Mouse (Mus musculus) cerebellum, adult 9-11 months (tissue): Measurements from ENCODE around the gene Pi4ka.
A peak's percentile ranks its signal among the peaks of the same experiment; 100 is the strongest.

ENCODE experiments used
- DNase-seq: peaks from one replicate; pipeline ENCODE4 v3.0.0; 2022

Pi4ka gene

DNA sequence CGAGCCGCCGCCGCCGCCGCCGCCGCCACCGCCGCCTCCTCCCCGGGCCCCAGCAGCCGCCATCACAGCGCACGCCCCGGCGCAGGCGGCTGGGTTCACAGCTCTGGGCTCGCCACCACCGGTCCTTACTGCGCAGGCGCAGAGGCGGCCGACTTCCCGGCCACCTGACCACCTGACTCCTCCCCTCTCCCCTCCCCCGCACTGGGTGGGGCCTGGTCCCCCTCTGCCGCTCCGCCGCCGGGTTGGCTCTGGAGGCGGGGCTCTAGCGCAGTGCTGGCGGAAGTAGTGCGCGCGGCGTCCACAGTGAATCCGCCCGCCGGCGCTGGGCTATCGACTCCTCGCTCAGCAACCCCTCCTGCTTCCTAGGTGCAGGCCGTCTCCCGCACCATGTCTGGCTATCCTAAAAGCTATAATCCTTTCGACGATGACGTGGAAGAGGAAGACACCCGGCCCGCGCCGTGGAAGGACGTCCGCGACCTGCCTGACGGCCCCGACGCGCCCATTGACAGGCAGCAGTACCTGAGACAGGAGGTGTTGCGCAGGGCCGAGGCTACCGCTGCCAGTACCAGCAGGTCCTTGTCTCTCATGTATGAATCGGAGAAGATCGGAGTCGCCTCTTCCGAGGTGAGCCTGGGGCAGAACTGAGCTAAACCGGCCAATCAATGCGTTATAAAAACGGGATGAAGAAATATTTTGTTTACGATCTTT is at the start of gene Pi4ka, which contains the start of gene Snap29:
Pi4ka (minus strand) TSS at position 579 of the 708 bp plus-strand sequence.
Snap29 (plus strand) TSS at position 251 of the 708 bp plus-strand sequence.
- DNase-seq, result peak; percentile 100

DNA sequence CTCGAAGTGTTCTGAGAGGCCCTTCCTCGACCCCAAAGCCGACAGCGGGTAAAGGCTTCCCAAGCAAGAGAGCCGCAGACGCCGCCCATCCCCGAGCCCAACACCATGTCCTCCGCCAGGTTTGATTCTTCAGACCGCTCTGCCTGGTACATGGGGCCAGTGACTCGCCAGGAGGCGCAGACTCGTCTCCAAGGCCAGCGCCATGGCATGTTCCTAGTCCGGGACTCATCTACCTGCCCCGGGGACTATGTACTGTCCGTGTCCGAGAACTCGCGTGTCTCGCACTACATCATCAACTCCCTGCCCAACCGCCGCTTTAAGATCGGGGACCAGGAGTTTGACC is 46.2 kb upstream of the Pi4ka start:
- peak; percentile 67 for DNase-seq

DNA sequence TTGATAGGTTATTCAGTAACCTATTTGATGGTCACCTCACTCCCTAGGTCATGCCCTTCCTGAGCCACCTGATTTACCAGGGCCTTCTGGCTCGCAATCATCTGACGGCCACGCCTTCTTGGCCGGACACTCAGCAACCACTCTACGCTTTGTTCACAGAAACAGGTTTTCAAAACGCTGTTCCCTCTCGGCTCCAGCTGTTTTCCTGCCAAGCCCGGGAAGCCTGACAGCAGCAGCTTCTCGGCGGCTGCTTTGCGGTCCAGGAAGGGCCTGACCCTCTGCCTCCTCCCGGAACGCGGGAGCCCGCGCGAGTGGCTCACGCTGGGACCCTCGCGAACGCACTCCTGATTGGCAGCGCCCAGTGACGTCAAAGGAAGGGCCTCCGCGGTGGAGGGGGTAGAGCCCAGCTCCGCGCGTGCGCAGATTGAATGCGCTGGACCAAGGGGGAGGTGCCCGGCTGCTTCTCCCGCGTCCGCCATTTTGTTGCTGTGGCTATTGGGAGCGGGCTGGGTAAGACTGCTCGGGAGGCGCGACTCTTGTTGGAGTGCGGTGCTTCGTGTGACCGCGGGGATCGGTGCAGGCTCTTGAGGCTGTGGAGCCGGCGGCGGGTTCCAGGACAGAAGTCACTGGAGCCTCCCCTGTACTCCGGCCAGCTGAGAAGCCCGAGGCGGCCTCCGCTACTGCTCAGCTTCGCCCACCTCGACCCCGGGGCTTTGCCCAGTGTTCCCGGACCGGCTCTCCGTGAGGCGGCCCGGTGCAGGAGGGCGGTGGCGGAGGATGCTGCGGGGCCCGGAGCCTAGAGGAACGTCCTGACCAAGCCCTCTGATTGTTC is 45.6 kb upstream of the Pi4ka start, which contains the start of gene Crkl:
Crkl (plus strand) TSS at position 447 of the 832 bp plus-strand sequence.
- DNase-seq, result peak; percentile 99

GRCm38 (mm10) chr16:17432576-17432975 is 26.5 kb upstream of the Pi4ka start:
- DNase-seq, result no peak

DNA sequence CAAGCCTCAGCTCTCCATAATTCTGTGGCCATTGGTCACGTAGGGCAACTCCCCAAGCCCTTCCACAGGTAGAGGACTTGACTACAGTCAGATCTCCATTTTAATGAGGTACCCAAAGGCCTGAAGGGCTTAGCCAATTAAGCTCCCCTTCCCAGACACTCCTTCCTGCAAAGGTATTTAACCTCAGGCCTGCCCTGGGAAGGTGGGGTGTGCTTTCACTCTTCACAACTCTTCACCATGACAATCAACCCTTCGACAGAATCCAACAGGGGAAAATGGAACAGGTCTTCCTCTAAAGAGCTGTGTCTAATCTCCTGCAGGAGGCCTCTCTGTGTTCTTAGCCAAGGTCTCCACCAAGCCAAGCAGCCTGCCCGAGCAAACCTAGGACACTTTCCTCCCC is 16.9 kb upstream of the Pi4ka start:
- DNase-seq, result no peak

DNA sequence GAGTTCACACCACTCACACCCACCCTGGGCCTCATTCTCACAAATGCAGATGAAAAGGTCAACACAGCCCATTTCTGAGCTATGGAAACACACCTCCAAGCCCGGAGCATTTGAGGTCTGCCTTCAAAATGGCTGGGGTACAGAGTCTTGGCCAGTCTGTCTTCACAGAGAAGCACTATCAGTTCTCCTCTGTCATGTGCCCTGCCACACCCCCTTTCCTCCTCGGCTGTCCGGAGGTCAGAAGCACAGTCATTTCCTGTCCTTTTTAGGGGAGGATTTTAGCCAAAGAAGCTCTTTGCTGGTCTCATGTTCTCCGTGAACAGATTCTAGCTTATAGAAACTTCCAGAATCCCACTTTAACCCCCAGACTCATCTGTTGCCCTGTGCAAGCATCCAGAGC is 4.1 kb upstream of the Pi4ka start:
- DNase-seq, result no peak

GRCm38 (mm10) chr16:17409046-17409445 is 2.9 kb upstream of the Pi4ka start:
- no peak for DNase-seq

DNA sequence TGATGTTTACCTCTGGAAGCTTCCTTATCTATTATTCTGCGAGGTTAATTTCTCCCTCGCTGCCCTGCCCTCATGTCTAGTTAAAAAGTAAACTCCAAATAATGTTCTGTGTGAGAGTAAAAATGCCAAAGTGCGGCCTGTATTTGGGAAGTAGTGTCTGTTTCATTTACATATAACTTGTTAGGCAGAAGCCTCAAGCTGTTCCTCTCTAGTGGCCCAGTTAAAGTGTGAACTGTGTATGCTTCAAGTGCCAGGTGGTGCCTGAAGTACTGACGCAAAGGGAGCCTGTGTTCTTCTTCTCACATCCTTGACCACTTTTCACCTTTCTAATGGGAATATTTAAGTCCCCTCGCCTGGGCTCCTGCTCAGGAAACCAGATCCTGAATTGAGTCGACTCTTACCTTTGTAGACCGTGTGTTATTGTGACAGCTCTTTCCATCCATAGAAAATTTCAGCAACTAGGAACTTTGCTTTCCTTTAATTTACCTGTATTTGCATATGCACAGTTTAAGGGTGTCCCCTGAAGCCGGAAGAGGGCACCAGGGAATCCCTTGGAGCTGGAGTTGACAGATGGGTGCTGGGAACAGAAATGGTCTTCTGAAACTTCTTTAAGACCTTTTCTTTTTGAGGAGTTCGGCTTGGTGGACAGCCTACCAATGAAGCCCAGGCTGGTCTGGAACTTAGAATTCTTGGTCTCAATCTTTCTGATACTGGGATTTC is 558 bp upstream of the Pi4ka start:
- peak; percentile 35 for DNase-seq

- DNase-seq, result no peak
Measured at GRCm38 (mm10) chr16:17405271-17405696, 830 bp downstream of the Pi4ka start.

DNA sequence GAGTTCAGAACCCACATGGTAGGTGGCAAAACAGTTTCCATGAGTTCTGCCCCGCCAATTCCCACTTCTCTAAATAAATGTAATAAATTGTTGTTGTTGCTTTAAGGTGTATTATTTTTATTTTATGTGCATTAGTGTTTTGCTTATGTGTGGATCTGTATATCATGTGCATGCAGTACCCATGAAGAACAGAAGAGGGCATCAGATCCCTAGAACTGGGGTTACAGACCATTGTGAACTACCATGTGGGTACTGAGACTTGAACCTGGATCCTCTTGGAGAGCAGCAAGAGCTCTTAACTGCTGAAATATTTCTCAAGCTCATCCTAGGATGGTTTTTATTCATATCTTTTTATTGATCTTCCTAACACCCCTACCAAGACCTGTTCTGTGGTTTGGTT is 3.3 kb downstream of the Pi4ka start:
- no peak for DNase-seq

DNA sequence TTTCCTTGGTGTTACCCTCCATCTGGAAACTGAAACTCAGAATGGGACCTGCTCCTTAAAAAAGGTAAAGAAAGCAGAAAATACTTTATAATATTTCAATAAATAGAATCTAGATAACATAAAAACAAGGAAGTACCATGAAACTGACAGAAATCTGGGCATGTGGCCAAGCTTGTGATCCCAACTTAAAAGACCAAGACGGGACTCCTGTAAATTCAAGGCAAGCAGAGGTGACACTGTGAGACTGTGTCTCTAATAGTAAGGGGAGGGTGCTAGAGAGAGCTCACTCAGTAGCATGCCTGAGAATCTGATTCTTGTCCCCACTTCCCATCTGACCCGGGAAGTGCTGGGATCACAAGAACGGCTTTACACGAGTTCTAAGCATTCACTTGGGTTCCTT is 13.3 kb downstream of the Pi4ka start:
- DNase-seq, result no peak

DNA sequence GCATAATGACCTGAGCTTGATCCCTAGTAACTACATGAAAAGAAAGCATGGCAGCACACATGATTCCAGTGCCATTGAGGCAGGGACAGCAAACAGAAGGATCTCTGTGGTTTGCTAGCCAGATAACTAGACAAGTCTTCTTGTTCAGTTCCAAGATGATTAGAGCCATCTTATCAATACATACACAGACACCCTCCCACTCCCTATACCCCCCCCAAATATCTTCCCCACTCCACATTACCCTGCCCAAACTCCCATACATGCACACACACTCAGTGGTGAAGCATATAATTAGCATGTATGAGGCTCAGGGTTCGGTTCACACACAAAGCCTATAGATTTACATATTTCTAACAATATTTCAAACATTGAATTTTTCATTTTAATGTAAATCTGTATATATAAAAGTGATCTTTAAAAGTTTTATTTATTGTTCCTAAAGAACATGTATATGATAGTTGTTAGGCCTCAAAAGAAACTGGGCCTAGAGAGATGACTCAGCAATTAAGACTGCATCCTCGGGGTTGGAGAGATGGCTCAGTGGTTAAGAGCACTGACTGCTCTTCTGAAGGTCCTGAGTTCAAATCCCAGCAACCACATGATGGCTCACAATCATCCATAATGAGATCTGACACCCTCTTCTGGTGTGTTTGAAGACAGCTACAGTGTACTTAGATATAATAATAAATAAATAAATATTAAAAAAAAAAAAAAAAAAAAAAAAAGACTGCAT is 22.4 kb downstream of the Pi4ka start:
- no peak for DNase-seq

- DNase-seq, result no peak
Measured at GRCm38 (mm10) chr16:17382306-17382705, 23.8 kb downstream of the Pi4ka start.

DNA sequence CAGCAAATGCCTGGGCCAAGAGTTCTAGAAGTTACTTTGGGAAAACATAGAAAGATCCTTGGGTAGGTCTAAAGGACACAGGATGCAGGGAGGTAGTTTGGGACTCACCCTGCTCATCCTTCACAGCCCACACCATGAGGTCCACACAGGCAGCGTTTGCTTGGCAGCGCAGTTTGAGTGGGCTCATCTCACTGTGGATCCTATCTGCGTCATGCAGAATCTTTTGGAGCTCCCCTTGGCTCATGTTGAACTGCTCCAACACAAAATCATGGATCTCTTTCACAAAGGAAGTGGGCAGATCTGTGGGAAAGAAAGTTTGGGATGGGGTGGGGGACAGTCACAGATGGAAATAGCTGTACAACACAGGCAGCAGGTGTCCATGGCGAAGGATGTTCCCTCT is 47.3 kb downstream of the Pi4ka start:
- DNase-seq, result no peak

DNA sequence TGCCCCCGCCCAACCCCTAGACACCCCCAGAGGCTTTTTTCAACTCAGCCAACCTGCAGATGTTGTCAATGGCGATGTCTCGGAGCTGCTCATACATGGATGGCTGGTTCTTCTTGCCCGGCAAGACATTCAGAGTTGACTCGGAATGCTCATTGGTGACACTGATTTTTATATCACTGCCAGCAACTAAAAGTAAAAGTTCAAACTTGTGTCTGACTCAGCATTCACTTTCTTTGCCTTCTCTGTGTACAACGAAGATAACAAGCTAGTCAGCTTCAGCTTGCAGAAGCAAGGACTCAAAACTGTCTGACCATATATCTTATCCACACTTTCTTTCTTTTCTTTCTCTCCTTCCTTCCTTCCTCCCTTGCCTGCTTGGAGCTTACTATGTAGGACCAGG is 50.1 kb downstream of the Pi4ka start:
- no peak for DNase-seq

- DNase-seq, result no peak
Measured at GRCm38 (mm10) chr16:17346766-17347165, 59.3 kb downstream of the Pi4ka start.

- DNase-seq, result no peak
Measured at GRCm38 (mm10) chr16:17345813-17346155, 60.3 kb downstream of the Pi4ka start.

DNA sequence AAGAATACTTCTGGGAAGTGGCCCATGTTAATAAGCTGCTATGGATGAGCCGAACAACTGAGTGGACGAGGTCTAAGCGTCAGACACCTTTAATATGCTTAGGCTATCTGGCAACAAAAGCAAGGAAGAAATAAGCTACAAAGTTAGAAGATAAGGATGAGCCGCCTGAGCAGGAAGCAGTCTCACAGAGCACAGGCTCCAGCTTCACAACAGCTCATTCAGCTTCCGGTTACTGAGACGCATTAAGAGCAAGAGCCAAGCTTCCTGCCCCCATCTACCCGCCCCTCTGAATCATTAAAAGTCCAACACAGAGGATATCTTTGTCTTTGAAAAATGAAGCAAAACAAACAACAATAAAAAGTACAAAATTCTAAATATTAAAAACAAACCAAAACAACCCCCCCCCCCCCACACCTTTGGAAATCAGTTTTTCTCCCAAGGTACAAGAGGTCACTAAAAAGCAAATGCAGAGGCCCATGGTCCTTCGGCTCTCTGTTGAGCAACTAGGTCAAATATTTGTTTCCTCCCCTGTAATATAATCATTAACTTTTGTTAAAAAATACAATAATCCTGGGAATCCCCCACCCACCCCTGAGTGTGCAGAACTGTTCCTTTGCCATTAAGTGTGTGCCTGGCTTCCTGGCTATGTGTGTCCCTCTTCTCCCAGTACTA is 60.8 kb downstream of the Pi4ka start:
- DNase-seq, result no peak

DNA sequence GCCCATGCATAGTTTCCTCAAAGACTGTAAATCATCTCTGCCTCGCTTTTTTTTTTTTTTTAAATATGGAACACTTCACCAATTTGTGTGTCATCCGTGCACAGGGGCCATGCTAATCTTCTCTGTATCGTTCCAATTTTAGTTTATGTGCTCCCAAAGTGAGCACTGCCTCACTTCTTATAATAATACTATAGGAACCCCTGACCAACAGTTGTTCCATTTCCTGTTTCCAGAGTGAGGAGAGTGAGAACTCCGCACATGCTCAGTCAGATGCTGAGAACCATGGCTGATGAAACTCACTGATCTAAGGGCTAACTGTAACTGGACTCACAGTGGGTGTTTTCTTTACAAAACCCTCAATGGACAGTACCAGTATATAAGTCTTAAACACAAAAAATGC is 64.3 kb downstream of the Pi4ka start:
- no peak for DNase-seq

DNA sequence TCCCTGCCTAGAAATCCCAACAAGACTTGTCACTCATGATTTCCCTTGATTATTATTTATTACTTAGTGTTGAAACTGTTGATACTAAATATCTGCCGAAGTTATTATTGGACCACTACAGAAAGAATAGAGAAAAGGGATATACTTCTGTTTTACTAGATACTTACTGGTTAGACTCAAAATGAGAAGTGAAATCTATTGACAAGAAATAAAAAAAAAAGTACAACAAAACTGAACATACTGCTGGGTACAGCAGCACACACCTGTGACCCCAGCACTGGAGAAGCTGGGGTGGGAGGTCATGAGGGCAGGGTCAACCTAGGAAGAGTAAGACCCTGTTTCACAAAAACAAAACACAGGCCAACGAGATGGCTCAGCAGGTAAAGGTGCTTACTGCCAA is 65.4 kb downstream of the Pi4ka start:
- DNase-seq, result no peak

DNA sequence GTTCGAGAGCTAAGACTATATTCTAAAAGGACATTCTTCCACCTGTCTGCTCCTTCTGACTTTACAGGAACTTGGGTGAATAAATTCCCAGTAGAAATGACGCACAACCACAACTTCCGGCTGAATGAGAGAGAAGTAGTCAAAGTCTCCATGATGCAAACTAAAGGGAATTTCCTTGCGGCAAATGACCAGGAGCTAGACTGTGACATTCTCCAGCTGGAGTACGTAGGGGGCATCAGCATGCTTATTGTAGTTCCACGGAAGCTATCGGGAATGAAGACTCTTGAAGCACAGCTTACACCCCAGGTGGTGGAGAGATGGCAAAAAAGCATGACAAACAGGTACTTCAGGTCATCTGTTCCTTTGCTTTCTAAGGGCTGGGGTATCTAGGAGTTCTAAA is 66.4 kb downstream of the Pi4ka start:
- no peak for DNase-seq

DNA sequence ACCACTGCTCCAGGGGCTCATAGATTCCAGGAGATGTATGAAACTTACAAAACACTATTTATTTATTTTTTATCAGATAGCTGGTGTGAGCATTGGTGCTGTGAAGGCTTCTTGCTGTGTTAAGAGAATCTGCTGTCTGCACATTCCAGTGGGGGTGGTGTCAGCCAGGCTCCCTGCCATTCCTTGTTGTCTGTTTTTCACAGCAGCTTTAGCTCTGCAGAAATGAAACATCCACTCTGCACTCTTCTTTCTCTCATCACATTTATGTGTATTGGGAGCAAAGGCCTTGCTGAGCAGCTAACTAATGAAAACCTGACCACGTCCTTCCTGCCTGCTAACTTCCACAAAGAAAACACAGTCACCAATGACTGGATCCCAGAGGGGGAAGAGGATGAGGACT is 70.0 kb downstream of the Pi4ka start:
- no peak for DNase-seq
